In the genomic region with DNA sequence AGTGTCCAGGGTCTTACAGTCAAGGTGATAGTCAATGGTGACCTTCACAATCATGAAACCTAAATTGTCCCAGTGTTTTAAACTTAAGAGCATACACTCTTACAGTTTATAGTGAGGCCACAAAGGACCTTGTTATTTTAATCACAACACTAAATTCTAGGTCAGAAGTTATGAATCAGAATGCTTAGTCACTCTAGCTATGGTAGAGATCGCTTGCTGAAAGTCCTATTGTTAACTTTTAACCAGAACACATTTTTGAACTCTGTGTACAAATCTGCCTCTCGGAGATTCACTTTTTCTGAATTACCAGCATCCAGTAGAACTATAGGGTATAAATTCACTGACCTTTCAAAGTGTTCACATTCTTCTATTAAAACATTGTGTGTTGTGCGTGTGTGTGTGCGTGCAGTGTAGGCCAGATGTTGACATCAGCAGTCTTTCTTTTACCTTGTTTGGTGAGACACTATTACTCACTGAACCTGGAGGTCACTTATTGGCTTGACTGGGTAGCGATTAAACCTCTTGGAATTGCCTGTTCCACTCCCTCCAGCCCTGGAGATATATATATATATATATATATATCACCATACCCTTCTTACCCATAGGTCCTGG, we compare ENCODE assay signal across 21 mouse cellular contexts.
"Had no signal": no experiment of that assay in that cellular context is flagged by ENCODE, and none has a peak within 500 bp of the region (broad histone marks: within the 10 kb centered on the region; RNA-seq: fewer than 3 reads in every experiment).

No protein-coding gene starts in this region.

- H3K27ac ChIP-seq: left cerebral cortex, adult 2 months; limb, embryonic 12.5 days; limb, embryonic 15.5 days; liver, embryonic 12.5 days; liver, embryonic 15.5 days; macrophage; midbrain, embryonic 12.5 days; neural tube, embryonic 13.5 days; stomach, embryonic 15.5 days had no signal

- ATAC-seq: liver, embryonic 12.5 days; midbrain, embryonic 16.5 days had no signal

- H3K9ac ChIP-seq: limb, embryonic 12.5 days; limb, embryonic 15.5 days; liver, embryonic 12.5 days; liver, embryonic 15.5 days; midbrain, embryonic 12.5 days; neural tube, embryonic 13.5 days; stomach, embryonic 15.5 days had no signal

- H3K9me3 ChIP-seq: limb, embryonic 12.5 days; limb, embryonic 15.5 days; liver, embryonic 12.5 days; liver, embryonic 15.5 days; midbrain, embryonic 12.5 days; neural tube, embryonic 13.5 days; stomach, embryonic 15.5 days had no signal

- H3K36me3 ChIP-seq: limb, embryonic 12.5 days; limb, embryonic 15.5 days; liver, embryonic 12.5 days; liver, embryonic 15.5 days; midbrain, embryonic 12.5 days; neural tube, embryonic 13.5 days; stomach, embryonic 15.5 days had no signal

- H3K4me2 ChIP-seq: limb, embryonic 12.5 days; limb, embryonic 15.5 days; liver, embryonic 12.5 days; liver, embryonic 15.5 days; midbrain, embryonic 12.5 days; neural tube, embryonic 13.5 days; stomach, embryonic 15.5 days had no signal

- H3K4me1 ChIP-seq: limb, embryonic 12.5 days; limb, embryonic 15.5 days; liver, embryonic 12.5 days; liver, embryonic 15.5 days; midbrain, embryonic 12.5 days; neural tube, embryonic 13.5 days; stomach, embryonic 15.5 days had no signal

- H3K4me3 ChIP-seq: left cerebral cortex, adult 2 months; limb, embryonic 12.5 days; limb, embryonic 15.5 days; liver, embryonic 12.5 days; liver, embryonic 15.5 days; midbrain, embryonic 12.5 days; myocyte; neural tube, embryonic 13.5 days; stomach, embryonic 15.5 days had no signal

- DNase-seq: kidney, adult 8-10 months; kidney, postnatal 10 days; kidney, postnatal 36 days; layer of hippocampus, postnatal 36 days; lung, adult 2 months; lung, postnatal 14 days; retina, postnatal 1 day; right cerebral cortex, postnatal 25 days; spleen, adult 18-20 months; thymus, postnatal 25 days had no signal

- H3K27me3 ChIP-seq: limb, embryonic 12.5 days; limb, embryonic 15.5 days; liver, embryonic 12.5 days; liver, embryonic 15.5 days; midbrain, embryonic 12.5 days; neural tube, embryonic 13.5 days; stomach, embryonic 15.5 days had no signal
